Mouse (Mus musculus) myocyte (in vitro differentiated cells): ENCODE measurements around the gene Col4a5. TPM values are rescaled to one million over a fixed set of nuclear protein-coding genes. Genes with fewer than 3 reads are reported as not detected.
A peak's percentile ranks its signal among the peaks of the same experiment; 100 is the strongest.

Experiments used
- H3K27me3 ChIP-seq: one replicate; pipeline ENCODE4 v1.6.1; 2011; ENCODE audit not compliant: control insufficient read depth, insufficient read depth, insufficient read length
- H3K36me3 ChIP-seq: one replicate; pipeline ENCODE4 v1.6.1; 2011; ENCODE audit not compliant: control insufficient read depth, insufficient read depth
- H3K4me2 ChIP-seq: one replicate; pipeline ENCODE4 v1.6.1; 2011; ENCODE audit warnings: low read depth, control low read depth
- H3K4me3 ChIP-seq: one replicate; pipeline ENCODE4 v1.5.1; 2011; ENCODE audit warnings: mild to moderate bottlenecking, control low read depth, moderate library complexity
- H3K79me2 ChIP-seq: one replicate; pipeline ENCODE4 v1.6.1; 2011; ENCODE audit not compliant: control insufficient read depth, insufficient read depth
- H3ac ChIP-seq: one replicate; pipeline ENCODE4 v1.6.1; 2011; ENCODE audit not compliant: control insufficient read depth, insufficient read length
- CEBPB ChIP-seq: IDR thresholded peaks from 2 replicates; pipeline ENCODE4 v1.6.1; 2011; ENCODE audit warnings: mild to moderate bottlenecking, moderate library complexity; ENCODE audit not compliant: poor library complexity, insufficient read depth, severe bottlenecking
- E2F4 ChIP-seq: IDR thresholded peaks from one replicate; pipeline ENCODE4 v1.6.1; 2011; ENCODE audit warnings: mild to moderate bottlenecking, control low read depth, moderate library complexity; ENCODE audit not compliant: insufficient read depth
- MAX ChIP-seq: IDR thresholded peaks from one replicate; pipeline ENCODE4 v1.6.1; 2011; ENCODE audit warnings: low read depth, mild to moderate bottlenecking, control low read depth
- MYOD1 ChIP-seq, 3 experiments: IDR thresholded peaks; one replicate each; pipeline ENCODE4 v1.6.1; 2011; ENCODE audit warnings: control low read depth in 2 of 3, low read depth in 2 of 3, mild to moderate bottlenecking in 2 of 3, moderate library complexity in 1 of 3; ENCODE audit not compliant: insufficient read length in 2 of 3, control insufficient read depth in 1 of 3
- MYOG ChIP-seq, 3 experiments: IDR thresholded peaks; one replicate each; pipeline ENCODE4 v1.6.1; 2011; ENCODE audit warnings: control low read depth in 2 of 3, low read depth in 2 of 3, mild to moderate bottlenecking in 2 of 3; ENCODE audit not compliant: insufficient read length in 2 of 3, control insufficient read depth in 1 of 3, insufficient read depth in 1 of 3
- POLR2A ChIP-seq: IDR thresholded peaks from one replicate; pipeline ENCODE4 v1.6.1; 2011; ENCODE audit warnings: low read depth, mild to moderate bottlenecking, control low read depth, moderate library complexity; ENCODE audit not compliant: insufficient read length
- POLR2AphosphoS2 ChIP-seq: IDR thresholded peaks from one replicate; pipeline ENCODE4 v1.6.1; 2011; ENCODE audit warnings: low read depth, control low read depth; ENCODE audit not compliant: insufficient read length
- REST ChIP-seq: IDR thresholded peaks from one replicate; pipeline ENCODE4 v1.6.1; 2011; ENCODE audit warnings: mild to moderate bottlenecking, control low read depth, moderate library complexity; ENCODE audit not compliant: insufficient read depth, insufficient read length
- SRF ChIP-seq: IDR thresholded peaks from one replicate; pipeline ENCODE4 v1.6.1; 2011; ENCODE audit warnings: low read depth; ENCODE audit not compliant: control insufficient read depth, insufficient read length
- TCF12 ChIP-seq: IDR thresholded peaks from one replicate; pipeline ENCODE4 v1.6.1; 2011; ENCODE audit warnings: mild to moderate bottlenecking, control low read depth; ENCODE audit not compliant: poor library complexity, insufficient read depth, severe bottlenecking
- TCF3 ChIP-seq: IDR thresholded peaks from one replicate; pipeline ENCODE4 v1.6.1; 2011; ENCODE audit warnings: low read depth, control low read depth; ENCODE audit not compliant: insufficient read length
- USF1 ChIP-seq: IDR thresholded peaks from one replicate; pipeline ENCODE4 v1.6.1; 2011; ENCODE audit warnings: low read depth, mild to moderate bottlenecking, control low read depth, moderate library complexity
- polyA plus RNA-seq: library from polyadenylated mRNA; unstranded; fragments of >200 nt; fragmentation: generic; extraction: Trizol; gene quantifications from one replicate; pipeline ENCODE4 v1.2.1, GENCODE M21; 2012; ENCODE audit warnings: missing spikeins

The Col4a5 gene
- polyA plus RNA-seq = 10.1 TPM

- H3K4me2 ChIP-seq = peak within 1 kb of the TSS; percentile 76
- H3ac ChIP-seq = no peak within 1 kb of the TSS
- H3K4me3 ChIP-seq = peak within 1 kb of the TSS; percentile 51
- no peaks in the 10 kb centered on the region for H3K36me3 ChIP-seq
- H3K79me2 ChIP-seq = no peaks in the 10 kb centered on the region
- H3K27me3 ChIP-seq = no peaks in the 10 kb centered on the region
- TF ChIP-seq E2F4 = no peak
- TF ChIP-seq CEBPB = no peak
- TF ChIP-seq MYOG (IDR thresholded peaks at IDR 0.05; ENCODE audit: control insufficient read depth in 1 of 3, insufficient read depth in 1 of 3, insufficient read length in 2 of 3, low read depth in 2 of 3) = no peak
- no peak for TF ChIP-seq REST
- TF ChIP-seq MYOD1 (IDR thresholded peaks at IDR 0.05; ENCODE audit: control insufficient read depth in 1 of 3, insufficient read length in 2 of 3, low read depth in 2 of 3) = no peak
- TF ChIP-seq POLR2A = no peak
- TF ChIP-seq TCF12 = no peak
- no peak for TF ChIP-seq USF1
- no peak for TF ChIP-seq TCF3
- no peak for TF ChIP-seq MAX
- TF ChIP-seq SRF = no peak
- no peak for TF ChIP-seq POLR2AphosphoS2
These were observed at the start of gene Col4a5 for GRCm38 (mm10) chrX:141475110-141475509. TSS of gene Col4a5 (plus strand) at chrX:141475385.

GRCm38 (mm10) chrX:141436780-141437179 is 38.4 kb upstream of the Col4a5 start:
- H3K79me2 ChIP-seq = no peaks in the 10 kb centered on the region
- H3K4me2 ChIP-seq = no peak overlapping the region
- TF ChIP-seq REST = no peak
- TF ChIP-seq USF1 = no peak
- TF ChIP-seq SRF = no peak
- TF ChIP-seq TCF3 = no peak
- no peak for TF ChIP-seq CEBPB
- no peak for TF ChIP-seq POLR2A
- no peak for TF ChIP-seq TCF12
- no peak overlapping the region for H3ac ChIP-seq
- H3K4me3 ChIP-seq = no peak overlapping the region
- no peaks in the 10 kb centered on the region for H3K27me3 ChIP-seq
- no peaks in the 10 kb centered on the region for H3K36me3 ChIP-seq

GRCm38 (mm10) chrX:141439423-141439822 is 35.8 kb upstream of the Col4a5 start:
- H3K36me3 ChIP-seq = no peaks in the 10 kb centered on the region
- H3K4me2 ChIP-seq = peak overlapping the region; percentile 38
- TF ChIP-seq CEBPB (peak; percentile 73), SRF (no peak)
- H3K27me3 ChIP-seq = no peaks in the 10 kb centered on the region
- H3K79me2 ChIP-seq = no peaks in the 10 kb centered on the region
- no peak overlapping the region for H3K4me3 ChIP-seq
- H3ac ChIP-seq = no peak overlapping the region

GRCm38 (mm10) chrX:141447936-141448335 is 27.2 kb upstream of the Col4a5 start:
- Histone ChIP-seq H3K36me3 (no peaks in the 10 kb centered on the region), H3K4me3 (no peak overlapping the region), H3K79me2 (no peaks in the 10 kb centered on the region), H3K27me3 (no peaks in the 10 kb centered on the region), H3ac (no peak overlapping the region), H3K4me2 (no peak overlapping the region)
- no peak for TF ChIP-seq TCF3
- no peak for TF ChIP-seq TCF12
- no peak for TF ChIP-seq POLR2A
- TF ChIP-seq POLR2AphosphoS2 = no peak
- TF ChIP-seq MAX = no peak
- TF ChIP-seq MYOG (IDR thresholded peaks at IDR 0.05; ENCODE audit: control insufficient read depth in 1 of 3, insufficient read depth in 1 of 3, insufficient read length in 2 of 3, low read depth in 2 of 3) = no peak

- Histone ChIP-seq H3K79me2 (no peaks in the 10 kb centered on the region), H3ac (no peak within 1 kb of the TSS), H3K4me3 (peak within 1 kb of the TSS; percentile 51), H3K27me3 (no peaks in the 10 kb centered on the region), H3K36me3 (no peaks in the 10 kb centered on the region), H3K4me2 (peak within 1 kb of the TSS; percentile 76)
- TF ChIP-seq MYOG (IDR thresholded peaks at IDR 0.05; ENCODE audit: control insufficient read depth in 1 of 3, insufficient read depth in 1 of 3, insufficient read length in 2 of 3, low read depth in 2 of 3) (no peak), CEBPB (no peak)
These were observed 1.5 kb upstream of the Col4a5 start, which contains the start of gene Col4a6 for GRCm38 (mm10) chrX:141473470-141474302. TSS of gene Col4a6 (minus strand) at chrX:141474076.
